Mouse (Mus musculus): ENCODE measurements around the gene Mrpl33.

- TF ChIP-seq CTCF (IDR thresholded peaks at IDR 0.05; ENCODE audit: low read depth, low read length) (no peak), POLR2A (IDR thresholded peaks at IDR 0.05; ENCODE audit: extremely low read depth, insufficient read depth, low read length) (no peak)
Observed at GRCm38 (mm10) chr5:31595868-31596267, 867 bp upstream of the Mrpl33 start.

Measured in liver, adult 2 months (tissue).